Mouse (Mus musculus): Measurements from ENCODE around the gene Aimp2.

GRCm38 (mm10) chr5:143903813-143904212 is 5.8 kb downstream of the Aimp2 start:
- TF ChIP-seq CTCF (IDR thresholded peaks at IDR 0.05; ENCODE audit: low read depth) (no peak), EP300 (IDR thresholded peaks at IDR 0.05; ENCODE audit: low read depth) (peak; percentile 61)
